Comparison of ENCODE assay signal across 20 mouse cellular contexts in genomic region chr14:7864506-7864899, GRCm38 (mm10). TPM values are rescaled to one million over a fixed set of nuclear protein-coding genes. Genes with fewer than 3 reads are reported as not detected.
DNase-seq lines count a peak whose midpoint lies in the region; ATAC-seq and TF ChIP-seq lines count a peak whose summit lies in the region.
"Had no signal": no experiment of that assay in that cellular context is flagged by ENCODE, and none has a peak within 500 bp of the region (broad histone marks: within the 10 kb centered on the region; RNA-seq: fewer than 3 reads in every experiment).

No protein-coding gene starts in this region.

- DNase-seq in frontal cortex, postnatal 25 days (ENCODE audit: low spot score in 2 of 2): no peak
- no peak for DNase-seq in heart, embryonic 10.5 days (ENCODE audit: low spot score)
- no peak for DNase-seq in limb, embryonic 10.5 days (ENCODE audit: low spot score)
- DNase-seq in limb, embryonic 14.5 days (ENCODE audit: low spot score): no peak
- DNase-seq in spleen, postnatal 4 days (ENCODE audit: low spot score in 2 of 2): no peak
- DNase-seq: adrenal gland, postnatal 14 days; embryo, embryonic 11 days; gastrocnemius, postnatal 36 days; liver, embryonic 13.5 days; lung, embryonic 14.5 days; lung, postnatal 36 days; right cerebral cortex, postnatal 14 days; spleen, adult 18-20 months; thymus, adult 2 months had no signal

- peak overlapping the region; percentile 14; the same call in 1 of the 2 replicates for H3K27ac ChIP-seq in heart, embryonic 16.5 days (ENCODE audit: low read length)
- H3K27ac ChIP-seq in heart, embryonic 10.5 days: no peak overlapping the region
- H3K27ac ChIP-seq in limb, embryonic 12.5 days: peak overlapping the region; percentile 79
- no peak overlapping the region for H3K27ac ChIP-seq in limb, embryonic 10.5 days
- H3K27ac ChIP-seq in limb, embryonic 14.5 days (replicated peaks; ENCODE audit: low read depth, low read length): 0 out of 2 replicates have a peak overlapping the region, but pooled peaks have one; percentile 27
- H3K27ac ChIP-seq: layer of hippocampus, adult 2 months; liver, embryonic 13.5 days had no signal

- no peaks in the 10 kb centered on the region for H3K9me3 ChIP-seq in heart, embryonic 16.5 days (replicated peaks; ENCODE audit: control insufficient read depth, low read length)
- H3K9me3 ChIP-seq in heart, embryonic 10.5 days: no peaks in the 10 kb centered on the region
- H3K9me3 ChIP-seq in limb, embryonic 12.5 days: no peaks in the 10 kb centered on the region
- H3K9me3 ChIP-seq in limb, embryonic 10.5 days (replicated peaks): no peaks in the 10 kb centered on the region
- H3K9me3 ChIP-seq in limb, embryonic 14.5 days (ENCODE audit: control insufficient read depth, low read length): no peaks in the 10 kb centered on the region
- H3K9me3 ChIP-seq: G1E; liver, embryonic 13.5 days had no signal

- ATAC-seq in frontal cortex, adult (ENCODE audit: low TSS enrichment): peak; percentile 73
- no peak for ATAC-seq in heart, embryonic 16.5 days (replicated peaks; ENCODE audit: extremely low read depth, insufficient read depth, low FRiP score)
- no peak for ATAC-seq in limb, embryonic 12.5 days (ENCODE audit: insufficient number of reproducible peaks, insufficient read depth, low FRiP score, low TSS enrichment, low read depth)
- ATAC-seq in limb, embryonic 14.5 days (ENCODE audit: low FRiP score, low read depth): no peak
- ATAC-seq: CD4-positive, CD25-positive, alpha-beta regulatory T cell, adult 4 months had no signal

- H3K27me3 ChIP-seq in heart, embryonic 16.5 days (ENCODE audit: control insufficient read depth, insufficient read depth, low read length): no peaks in the 10 kb centered on the region
- no peaks in the 10 kb centered on the region for H3K27me3 ChIP-seq in heart, embryonic 10.5 days (ENCODE audit: insufficient read depth, poor library complexity, severe bottlenecking)
- no peaks in the 10 kb centered on the region for H3K27me3 ChIP-seq in limb, embryonic 12.5 days
- H3K27me3 ChIP-seq in limb, embryonic 10.5 days (ENCODE audit: low read depth, poor library complexity, severe bottlenecking): no peaks in the 10 kb centered on the region
- no peaks in the 10 kb centered on the region for H3K27me3 ChIP-seq in limb, embryonic 14.5 days (ENCODE audit: control insufficient read depth, insufficient read depth, low read length)
- H3K27me3 ChIP-seq: liver, embryonic 13.5 days had no signal

- peaks cover 2% of the 10 kb centered on the region; the same call in 1 of the 2 replicates for H3K36me3 ChIP-seq in heart, embryonic 16.5 days (ENCODE audit: control insufficient read depth, insufficient read depth)
- H3K36me3 ChIP-seq in heart, embryonic 10.5 days: peaks cover 4% of the 10 kb centered on the region; the same call in 1 of the 2 replicates
- peaks cover 23% of the 10 kb centered on the region for H3K36me3 ChIP-seq in limb, embryonic 12.5 days
- peaks cover 21% of the 10 kb centered on the region for H3K36me3 ChIP-seq in limb, embryonic 10.5 days
- peaks cover 21% of the 10 kb centered on the region for H3K36me3 ChIP-seq in limb, embryonic 14.5 days (ENCODE audit: control insufficient read depth, insufficient read depth, low read length)
- H3K36me3 ChIP-seq: G1E; liver, embryonic 13.5 days had no signal

- H3K4me1 ChIP-seq in heart, embryonic 16.5 days (ENCODE audit: control insufficient read depth, insufficient read depth, low read length): peaks cover 16% of the 10 kb centered on the region; the same call in 1 of the 2 replicates
- peaks cover 25% of the 10 kb centered on the region for H3K4me1 ChIP-seq in heart, embryonic 10.5 days
- H3K4me1 ChIP-seq in limb, embryonic 12.5 days (replicated peaks): peaks cover 64% of the 10 kb centered on the region
- peaks cover 47% of the 10 kb centered on the region for H3K4me1 ChIP-seq in limb, embryonic 10.5 days
- H3K4me1 ChIP-seq in limb, embryonic 14.5 days (ENCODE audit: control insufficient read depth, insufficient read depth, low read length): peaks cover 39% of the 10 kb centered on the region

- H3K4me2 ChIP-seq in heart, embryonic 16.5 days (ENCODE audit: low read depth, low read length): no peak overlapping the region
- H3K4me2 ChIP-seq in limb, embryonic 12.5 days: peak overlapping the region; percentile 10; the same call in 1 of the 2 replicates
- H3K4me2 ChIP-seq in limb, embryonic 14.5 days (replicated peaks; ENCODE audit: low read depth, low read length, severe bottlenecking): no peak overlapping the region
- H3K4me2 ChIP-seq: liver, embryonic 13.5 days; lung, embryonic 14.5 days had no signal

- H3K9ac ChIP-seq in heart, embryonic 16.5 days (ENCODE audit: low read length): no peak overlapping the region
- no peak overlapping the region for H3K9ac ChIP-seq in limb, embryonic 12.5 days (replicated peaks)
- no peak overlapping the region for H3K9ac ChIP-seq in limb, embryonic 14.5 days (ENCODE audit: low read depth, low read length, severe bottlenecking)
- H3K9ac ChIP-seq: liver, embryonic 13.5 days; lung, embryonic 14.5 days had no signal

- no peak overlapping the region for H3K4me3 ChIP-seq in heart, embryonic 16.5 days (ENCODE audit: low read length)
- H3K4me3 ChIP-seq in heart, embryonic 10.5 days: no peak overlapping the region
- no peak overlapping the region for H3K4me3 ChIP-seq in limb, embryonic 12.5 days (replicated peaks)
- H3K4me3 ChIP-seq in limb, embryonic 10.5 days: no peak overlapping the region
- H3K4me3 ChIP-seq in limb, embryonic 14.5 days (replicated peaks; ENCODE audit: low read length): no peak overlapping the region
- H3K4me3 ChIP-seq: layer of hippocampus, adult 2 months; liver, embryonic 13.5 days had no signal

- 43% methylated on average over 9 of the region's 9 CpGs for WGBS in heart, embryonic 16.5 days
- 64% methylated on average over 9 of the region's 9 CpGs for WGBS in heart, embryonic 10.5 days
- 59% methylated on average over 9 of the region's 9 CpGs for WGBS in limb, embryonic 12.5 days
- 87% methylated on average over 9 of the region's 9 CpGs for WGBS in limb, embryonic 10.5 days
- 42% methylated on average over 9 of the region's 9 CpGs for WGBS in limb, embryonic 14.5 days

- no peak for TF ChIP-seq POLR2A in limb, embryonic 14.5 days (IDR thresholded peaks at IDR 0.05; ENCODE audit: borderline replicate concordance, extremely low read depth, insufficient read depth, insufficient read length)

RNA-seq across cellular contexts. Expression of gene Flnb, which starts 46.7 kb away (rescaled TPM):
- polyA plus RNA-seq in heart, embryonic 16.5 days (2015; fragmentation: Nextera tagmentation; extraction: Ambion mirVana): 9.2 and 14.4 TPM in 2 replicates
- 15.2 and 18.5 TPM in 2 replicates for polyA plus RNA-seq in heart, embryonic 10.5 days (2016; fragmentation: Nextera tagmentation; extraction: Ambion mirVana)
- 56.7 and 61.9 TPM in 2 replicates for polyA plus RNA-seq in limb, embryonic 12.5 days (2016; fragmentation: Nextera tagmentation; extraction: Ambion mirVana)
- polyA plus RNA-seq in limb, embryonic 10.5 days (2016; fragmentation: Nextera tagmentation; extraction: Ambion mirVana): 18.7 and 31.3 TPM in 2 replicates
- polyA plus RNA-seq in limb, embryonic 14.5 days (2012; rRNA removed): 58.7 and 65.2 TPM in 2 replicates
- polyA plus RNA-seq in limb, embryonic 14.5 days (2014; fragmentation: Nextera tagmentation; extraction: Ambion mirVana): 39.4 and 46.5 TPM in 2 replicates

Comparison
In these comparisons a context has a peak if more than half of its experiments do, and no peak if none do; other contexts are left out.
1. H3K27ac ChIP-seq: peak in heart, embryonic 16.5 days (single experiment), limb, embryonic 12.5 days (single experiment) and limb, embryonic 14.5 days (single experiment); none in heart, embryonic 10.5 days (single experiment) and limb, embryonic 10.5 days (single experiment).